9 mouse cellular contexts compared by ENCODE assay signal in the genomic region with DNA sequence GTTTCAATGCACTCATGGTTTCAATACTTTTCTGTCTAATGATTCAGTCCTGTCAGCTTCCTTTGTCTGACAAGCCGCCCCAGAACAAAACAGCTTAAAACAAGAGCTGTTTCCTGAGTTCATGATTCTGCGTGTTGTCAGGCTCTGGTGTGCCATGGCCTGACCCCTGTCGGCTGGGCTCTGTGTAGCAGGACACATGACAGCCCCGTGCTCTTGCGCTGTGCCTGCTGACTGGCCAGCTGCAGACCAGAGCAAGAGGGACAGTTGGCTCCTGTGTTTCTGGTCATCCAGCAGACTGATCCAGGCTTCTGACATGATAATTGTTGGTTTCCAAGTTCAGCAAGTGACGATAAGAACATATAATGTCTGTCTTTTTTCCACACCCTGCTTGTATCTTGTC. TPM values are rescaled to one million over a fixed set of nuclear protein-coding genes. Genes with fewer than 3 reads are reported as not detected.
DNase-seq lines count a peak whose midpoint lies in the region.
"Had no signal": no experiment of that assay in that cellular context is flagged by ENCODE, and none has a peak within 500 bp of the region (broad histone marks: within the 10 kb centered on the region; RNA-seq: fewer than 3 reads in every experiment).

No protein-coding gene starts in this region.

- peaks cover 20% of the 10 kb centered on the region for H3K4me1 ChIP-seq in heart, embryonic 10.5 days

- intact Hi-C loops in left cerebral cortex, postnatal 36 days (cut with DNase I), result loop anchor here (10.0 kb wide), 1 partner anchor 1168 kb away; no protein-coding TSS in a partner anchor

- no peaks in the 10 kb centered on the region for H3K36me3 ChIP-seq in heart, embryonic 10.5 days

- H3K27me3 ChIP-seq in heart, embryonic 10.5 days (ENCODE audit: insufficient read depth, poor library complexity, severe bottlenecking), result no peaks in the 10 kb centered on the region; the same call in 1 of the 2 replicates

- 0 out of 2 replicates have a peak overlapping the region, but pooled peaks have one; percentile 80 for H3K27ac ChIP-seq in heart, embryonic 10.5 days

- peak; percentile 69 to 71 for DNase-seq in cerebellum, postnatal 10 days
- no peak for DNase-seq in cerebellum, adult 18-20 months
- DNase-seq in right cerebral cortex, postnatal 4 days, result peak; percentile 24
- no peak for DNase-seq in right cerebral cortex, postnatal 25 days
- DNase-seq in heart, embryonic 10.5 days (ENCODE audit: low spot score), result peak; percentile 83
- peak; percentile 67 to 75 for DNase-seq in kidney, postnatal 25 days
- peak; percentile 77 for DNase-seq in retina, embryonic 14.5 days (ENCODE audit: low spot score)
- DNase-seq in left cerebral cortex, postnatal 36 days (ENCODE audit: low spot score in 2 of 2), result no peak

- 30% methylated on average over 6 of the region's 6 CpGs for WGBS in heart, embryonic 10.5 days

- no peak overlapping the region for H3K4me3 ChIP-seq in heart, embryonic 10.5 days

- no peaks in the 10 kb centered on the region for H3K9me3 ChIP-seq in heart, embryonic 10.5 days

RNA-seq across cellular contexts. Expression of gene Tmem238l, which starts 26.4 kb away (rescaled TPM):
- 0.28 TPM in 1 of 2 replicates, not detected in the other for polyA plus RNA-seq in heart, embryonic 10.5 days (2016; fragmentation: Nextera tagmentation; extraction: Ambion mirVana)
- total RNA-seq in left cerebral cortex, postnatal 36 days (2021), result not detected
- polyA plus RNA-seq: C2C12 had no signal

RNA-seq across cellular contexts. Expression of gene Tmem220, which starts 42.2 kb away (rescaled TPM):
- 1.7 and 1.8 TPM in 2 replicates for polyA plus RNA-seq in heart, embryonic 10.5 days (2016; fragmentation: Nextera tagmentation; extraction: Ambion mirVana)
- total RNA-seq in left cerebral cortex, postnatal 36 days (2021), result under 1 TPM; 0.27 to 0.68 TPM

Comparison
In these comparisons a context has a peak if more than half of its experiments do, and no peak if none do; other contexts are left out.
1. DNase-seq: peak in cerebellum, postnatal 10 days (2 of 2), right cerebral cortex, postnatal 4 days (single experiment), heart, embryonic 10.5 days (single experiment), kidney, postnatal 25 days (2 of 2) and retina, embryonic 14.5 days (single experiment); none in cerebellum, adult 18-20 months (0 of 2), right cerebral cortex, postnatal 25 days (single experiment) and left cerebral cortex, postnatal 36 days (0 of 2).